Mouse (Mus musculus): ENCODE results near the gene Creb5.

GRCm38 (mm10) chr6:53738206-53738605 lies 451.1 kb downstream of the Creb5 start:
- TF ChIP-seq CTCF (IDR thresholded peaks at IDR 0.05; ENCODE audit: low read depth, low read length): no peak
- TF ChIP-seq POLR2A (IDR thresholded peaks at IDR 0.05; ENCODE audit: insufficient read depth, low read length): no peak
- TF ChIP-seq EP300 (IDR thresholded peaks at IDR 0.05; ENCODE audit: insufficient read depth, low read depth, low read length): no peak

Data from ES-Bruce4 (cell line).